Mouse (Mus musculus) ES-E14 (cell line): ENCODE results near the gene Itgb5. TPM values are rescaled to one million over a fixed set of nuclear protein-coding genes. Genes with fewer than 3 reads are reported as not detected.

Source experiments
- DNase-seq: peaks from one replicate; pipeline ENCODE4 v3.0.0-alpha.2; 2013; ENCODE audit warnings: low read depth, low spot score
- H3K27ac ChIP-seq: 2 replicates; pipeline ENCODE4 v1.5.1; 2012; ENCODE audit warnings: low read depth, mild to moderate bottlenecking, low read length, moderate library complexity, mixed read lengths; ENCODE audit not compliant: poor library complexity, insufficient read depth, severe bottlenecking
- H3K36me3 ChIP-seq: 2 replicates; pipeline ENCODE4 v1.6.1; 2012; ENCODE audit warnings: mild to moderate bottlenecking, low read length, moderate library complexity, mixed read lengths; ENCODE audit not compliant: control insufficient read depth, poor library complexity, insufficient read depth, severe bottlenecking
- H3K4me1 ChIP-seq, 2 experiments: fragments of 150-350 bp in 1 of 2; sonication (generic) in 1 of 2; 2 replicates each; pipeline ENCODE4 v1.6.1; 2012; ENCODE audit warnings: low read length in 2 of 2, mild to moderate bottlenecking in 1 of 2, mixed read lengths in 1 of 2; ENCODE audit not compliant: control insufficient read depth in 2 of 2, insufficient read depth in 2 of 2, poor library complexity in 1 of 2
- H3K4me3 ChIP-seq, 2 experiments: fragments of 150-350 bp in 1 of 2; sonication (generic) in 1 of 2; 2 replicates each; pipeline ENCODE4 v1.5.1; 2012; ENCODE audit warnings: low read length in 2 of 2, low read depth in 1 of 2, mild to moderate bottlenecking in 1 of 2, mixed read lengths in 1 of 2; ENCODE audit not compliant: insufficient read depth in 1 of 2, poor library complexity in 1 of 2, severe bottlenecking in 1 of 2
- H3K9ac ChIP-seq: 2 replicates; pipeline ENCODE4 v1.6.1; 2012; ENCODE audit warnings: low read depth, mild to moderate bottlenecking, low read length, mixed read lengths; ENCODE audit not compliant: poor library complexity, insufficient read depth, severe bottlenecking
- H3K9me3 ChIP-seq: fragments of 150-350 bp; sonication (generic); 2 replicates; pipeline ENCODE4 v1.6.1; 2012; ENCODE audit warnings: low read depth, mild to moderate bottlenecking, low read length; ENCODE audit not compliant: control insufficient read depth, insufficient read depth
- CHD2 ChIP-seq: IDR thresholded peaks from 2 replicates; pipeline ENCODE4 v1.6.1; 2014; ENCODE audit warnings: mild to moderate bottlenecking, low read depth, low read length, inconsistent platforms
- HCFC1 ChIP-seq: IDR thresholded peaks from 2 replicates; pipeline ENCODE4 v1.6.1; 2012; ENCODE audit warnings: low read length, inconsistent platforms, borderline replicate concordance; ENCODE audit not compliant: insufficient read depth
- MAFK ChIP-seq: IDR thresholded peaks from 2 replicates; pipeline ENCODE4 v1.6.1; 2014; ENCODE audit warnings: mild to moderate bottlenecking, low read depth, low read length, inconsistent platforms; ENCODE audit not compliant: insufficient read depth
- ZC3H11A ChIP-seq: IDR thresholded peaks from 2 replicates; pipeline ENCODE4 v1.6.1; 2012; ENCODE audit warnings: low read depth, mild to moderate bottlenecking, inconsistent platforms, low read length, borderline replicate concordance
- ZNF384 ChIP-seq: IDR thresholded peaks from 2 replicates; pipeline ENCODE4 v1.6.1; 2012; ENCODE audit warnings: low read depth, low read length, inconsistent platforms
- in situ Hi-C, 2 experiments: fragments of 600-800 bp; cut with MboI; formaldehyde crosslinking; loops; one replicate each; pipeline ENCODE4 v1.15.1; 2025; ENCODE audit warnings: low sequenced_read_pairs in 2 of 2, inconsistent platforms in 1 of 2; ENCODE audit not compliant: unreplicated experiment in 2 of 2
- total RNA-seq: library from RNA; depleted of rRNA; stranded (reverse); fragments of 300-350 nt; gene quantifications from 2 replicates; pipeline ENCODE4 v1.2.3, GENCODE M21; 2012

Gene Itgb5
- total RNA-seq, 1 experiment, result 60.6 TPM

DNA sequence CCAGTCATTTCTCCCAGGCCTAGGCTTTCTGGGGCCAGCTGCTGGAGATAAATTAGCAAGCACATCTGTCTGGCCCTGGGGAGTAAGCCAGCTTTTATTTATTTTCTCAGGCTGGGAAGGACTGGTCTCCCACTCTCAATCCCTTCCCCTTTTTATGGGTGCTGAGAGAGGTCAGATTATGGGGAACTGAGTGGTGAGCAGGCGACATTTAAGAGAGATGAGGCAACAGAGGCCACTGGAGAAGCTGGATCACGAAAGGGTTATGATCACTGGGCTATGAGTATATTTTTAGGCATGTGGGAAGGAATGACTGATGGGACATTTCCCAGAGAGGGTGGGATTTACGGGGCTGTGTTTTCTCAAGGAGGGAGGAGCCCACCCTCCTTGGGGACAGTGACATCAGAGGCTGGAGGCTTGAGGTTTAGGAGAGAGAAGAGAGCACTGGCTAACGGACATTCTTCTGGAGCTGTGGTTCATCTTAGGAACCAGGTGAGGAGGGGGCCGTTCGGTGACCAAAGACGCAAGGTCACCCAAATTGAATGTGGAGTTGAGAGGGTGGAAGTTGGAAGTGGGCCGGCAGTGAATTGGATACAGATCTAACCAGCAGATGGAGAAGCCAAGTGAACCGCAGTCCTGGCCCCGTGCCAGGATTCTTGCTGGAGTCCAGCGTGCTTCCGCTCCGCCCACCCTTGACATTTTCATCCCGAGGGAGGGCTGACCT is 62.3 kb downstream of the Itgb5 start:
- Histone ChIP-seq H3K36me3 (no peaks in the 10 kb centered on the region), H3K9ac (no peak overlapping the region), H3K27ac (no peak overlapping the region), H3K4me1 (peaks cover 7 to 19% of the 10 kb centered on the region in 2 experiments; a peak in 3 of 4 replicates), H3K4me3 (no peak overlapping the region), H3K9me3 (no peaks in the 10 kb centered on the region)
- DNase-seq, result no peak
- in situ Hi-C loops, result no loop called here
- TF ChIP-seq CHD2 (no peak), ZC3H11A (no peak), HCFC1 (no peak), ZNF384 (no peak), MAFK (no peak)

DNA sequence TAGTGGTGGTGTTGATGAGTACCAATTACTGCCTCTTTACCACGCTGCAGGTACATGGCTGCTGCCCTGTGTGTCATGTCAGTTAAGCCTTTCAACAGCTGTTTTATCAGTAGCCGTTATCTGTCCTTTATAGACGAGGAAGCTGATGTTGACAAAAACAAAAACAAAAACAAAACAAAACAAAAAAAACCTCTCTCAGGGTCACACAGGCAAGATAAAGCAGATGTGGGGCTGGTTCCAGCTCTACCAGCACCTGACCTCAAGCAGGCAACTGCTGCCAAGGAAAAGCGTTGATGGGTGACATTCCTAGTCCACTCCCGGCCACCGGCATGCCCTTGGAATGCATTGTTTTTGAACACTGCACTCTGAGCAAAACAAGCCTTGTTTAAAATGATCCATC is 63.1 kb downstream of the Itgb5 start:
- TF ChIP-seq ZC3H11A (no peak), ZNF384 (no peak), MAFK (no peak), HCFC1 (no peak), CHD2 (no peak)
- no peak overlapping the region for H3K9ac ChIP-seq
- H3K27ac ChIP-seq, result no peak overlapping the region
- in situ Hi-C loops, result no loop called here
- no peak for DNase-seq
- H3K4me1 ChIP-seq, result peaks cover 5 to 16% of the 10 kb centered on the region in 2 experiments; a peak in 3 of 4 replicates
- no peak overlapping the region for H3K4me3 ChIP-seq
- no peaks in the 10 kb centered on the region for H3K9me3 ChIP-seq
- H3K36me3 ChIP-seq, result no peaks in the 10 kb centered on the region

DNA sequence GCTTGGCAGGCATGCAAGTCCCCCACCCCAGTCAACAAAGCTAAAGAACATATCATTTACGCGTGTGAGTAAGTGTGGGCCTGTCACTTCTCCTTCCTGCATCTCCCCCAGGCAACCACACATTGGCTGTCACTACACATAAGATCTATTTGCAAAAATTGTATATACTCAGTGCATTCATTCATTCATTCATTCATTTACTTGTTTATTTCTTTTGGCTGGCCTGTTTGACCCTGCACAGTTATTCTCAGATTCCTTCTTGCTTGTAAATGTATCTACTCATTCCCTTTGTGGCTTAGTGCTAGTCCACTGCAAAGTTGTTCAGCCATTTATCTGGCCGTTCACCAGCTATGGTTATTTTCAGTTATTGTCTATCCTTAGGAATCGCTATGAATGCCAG is 64.3 kb downstream of the Itgb5 start:
- no peak for DNase-seq
- H3K9ac ChIP-seq, result no peak overlapping the region
- in situ Hi-C loops, result no loop called here
- H3K4me1 ChIP-seq, result peaks cover 5 to 13% of the 10 kb centered on the region in 2 experiments; a peak in 3 of 4 replicates
- H3K9me3 ChIP-seq, result no peaks in the 10 kb centered on the region
- no peak overlapping the region for H3K4me3 ChIP-seq
- H3K36me3 ChIP-seq, result no peaks in the 10 kb centered on the region
- TF ChIP-seq HCFC1 (no peak), MAFK (no peak), CHD2 (no peak), ZC3H11A (no peak), ZNF384 (no peak)
- H3K27ac ChIP-seq, result no peak overlapping the region

DNA sequence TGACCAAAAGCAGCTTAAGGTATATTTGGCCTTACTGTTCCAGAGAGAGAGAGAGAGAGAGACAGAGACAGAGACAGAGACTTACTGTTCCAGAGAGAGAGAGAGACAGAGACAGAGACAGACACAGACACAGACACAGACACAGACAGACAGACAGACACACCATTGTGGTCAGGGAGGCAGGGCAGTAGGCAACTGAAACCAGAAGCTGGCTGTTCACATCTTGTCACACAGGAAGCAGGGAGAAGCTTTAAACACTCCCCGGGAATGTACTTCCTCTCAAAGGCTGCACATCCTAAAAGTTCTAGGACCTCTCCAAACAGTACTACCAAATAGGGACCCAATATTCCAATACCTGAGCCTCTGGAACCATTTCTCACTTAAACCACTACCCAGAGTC is 65.0 kb downstream of the Itgb5 start:
- Histone ChIP-seq H3K36me3 (no peaks in the 10 kb centered on the region), H3K27ac (no peak overlapping the region), H3K4me3 (no peak overlapping the region), H3K9me3 (no peaks in the 10 kb centered on the region), H3K4me1 (peaks cover 5 to 13% of the 10 kb centered on the region in 2 experiments; a peak in 3 of 4 replicates), H3K9ac (no peak overlapping the region)
- DNase-seq, result no peak
- TF ChIP-seq ZC3H11A, result no peak
- TF ChIP-seq HCFC1, result no peak
- no peak for TF ChIP-seq ZNF384
- TF ChIP-seq MAFK, result no peak
- no peak for TF ChIP-seq CHD2
- in situ Hi-C loops, result no loop called here

DNA sequence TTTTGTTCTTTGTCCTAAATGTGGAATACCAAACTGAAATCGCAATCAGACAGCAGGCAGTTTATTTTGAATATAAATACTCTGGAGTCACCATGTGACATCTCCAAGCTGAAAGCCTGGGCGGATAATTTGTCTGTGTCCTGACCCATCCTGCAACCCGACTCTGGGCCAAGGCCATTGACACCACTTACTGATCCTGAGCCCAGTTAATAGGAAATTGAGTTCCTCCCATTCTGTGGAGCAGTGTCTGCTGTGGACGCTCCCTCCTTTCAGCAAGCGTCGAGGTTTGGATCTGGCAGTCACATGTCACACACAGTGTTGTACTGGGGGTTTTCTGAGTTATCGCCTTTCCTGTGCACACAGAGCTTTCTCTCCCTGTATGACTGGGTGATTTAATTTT is 66.2 kb downstream of the Itgb5 start:
- in situ Hi-C loops, result no loop called here
- Histone ChIP-seq H3K4me1 (peaks cover 5 to 13% of the 10 kb centered on the region in 2 experiments; a peak in 3 of 4 replicates), H3K36me3 (peaks cover 2% of the 10 kb centered on the region; the same call in 1 of the 2 replicates), H3K9ac (no peak overlapping the region), H3K9me3 (no peaks in the 10 kb centered on the region), H3K27ac (no peak overlapping the region), H3K4me3 (no peak overlapping the region)
- TF ChIP-seq CHD2, result no peak
- no peak for TF ChIP-seq ZNF384
- no peak for TF ChIP-seq ZC3H11A
- TF ChIP-seq HCFC1, result no peak
- no peak for DNase-seq
